Mouse (Mus musculus): ENCODE results near the gene Kcnk12.

Gene Kcnk12

GRCm38 (mm10) chr17:87698996-87699765 lies 98.6 kb downstream of the Kcnk12 start:
- DNase-seq (ENCODE audit: low spot score in 2 of 2) = no peak

GRCm38 (mm10) chr17:87696814-87697213 lies 101.0 kb downstream of the Kcnk12 start:
- DNase-seq (ENCODE audit: low spot score in 2 of 2) = no peak

GRCm38 (mm10) chr17:87695874-87696465 lies 101.8 kb downstream of the Kcnk12 start:
- no peak for DNase-seq (ENCODE audit: low spot score in 2 of 2)
